Mouse (Mus musculus) stomach, postnatal 0 days (tissue): Measurements from ENCODE around the gene Cadm2. TPM values are rescaled to one million over a fixed set of nuclear protein-coding genes. Genes with fewer than 3 reads are reported as not detected.

Experiments used
- ATAC-seq: fragments of 200-750 bp; cut with Nextera tagmentation; 2 replicates; pipeline ENCODE4 v1.8.0; 2017; ENCODE audit not compliant: low FRiP score, low TSS enrichment
- DNase-seq: peaks from one replicate; pipeline ENCODE4 v3.0.0-alpha.2; 2016; ENCODE audit warnings: low spot score
- H3K27ac ChIP-seq: fragments of 300-500 bp; sonication (generic); replicated peaks from 2 replicates; pipeline ENCODE4 v1.5.1; 2014; ENCODE audit warnings: mild to moderate bottlenecking, control low read depth
- H3K27me3 ChIP-seq: fragments of 300-500 bp; sonication (generic); 2 replicates; pipeline ENCODE4 v1.6.1; 2014; ENCODE audit warnings: low read length; ENCODE audit not compliant: control insufficient read depth, insufficient read depth
- H3K36me3 ChIP-seq: fragments of 300-500 bp; sonication (generic); 2 replicates; pipeline ENCODE4 v1.6.1; 2014; ENCODE audit warnings: low read length, mixed read lengths; ENCODE audit not compliant: control insufficient read depth, insufficient read depth
- H3K4me1 ChIP-seq: fragments of 300-500 bp; sonication (generic); replicated peaks from 2 replicates; pipeline ENCODE4 v1.6.1; 2014; ENCODE audit warnings: antibody characterized with exemption; ENCODE audit not compliant: control insufficient read depth, insufficient read depth
- H3K4me2 ChIP-seq: fragments of 300-500 bp; sonication (generic); replicated peaks from 2 replicates; pipeline ENCODE4 v1.6.1; 2014; ENCODE audit warnings: low read depth, mild to moderate bottlenecking, control low read depth, moderate library complexity
- H3K4me3 ChIP-seq: fragments of 300-500 bp; sonication (generic); 2 replicates; pipeline ENCODE4 v1.5.1; 2014; ENCODE audit warnings: low read depth, low read length, control low read depth
- H3K9ac ChIP-seq: fragments of 300-500 bp; sonication (generic); 2 replicates; pipeline ENCODE4 v1.6.1; 2014; ENCODE audit warnings: mild to moderate bottlenecking, low read length, control low read depth, mixed read lengths
- H3K9me3 ChIP-seq: fragments of 300-500 bp; sonication (generic); 2 replicates; pipeline ENCODE4 v1.6.1; 2016; ENCODE audit warnings: low read length; ENCODE audit not compliant: control insufficient read depth
- CTCF ChIP-seq: IDR thresholded peaks from 2 replicates; pipeline ENCODE4 v1.5.1; 2016; ENCODE audit warnings: antibody characterized with exemption, low read depth, mild to moderate bottlenecking, moderate library complexity
- EP300 ChIP-seq: optimal IDR thresholded peaks from 2 replicates; pipeline ENCODE3; 2016; ENCODE audit warnings: antibody characterized with exemption
- WGBS: fragments of 180-500 bp; shearing (Covaris S2); extraction: QIAGEN DNeasy Blood & Tissue Kit; methylation state at CpG from one replicate; pipeline ENCODE4 v1.1.7; 2014; 5-methylcytosine and 5-hydroxymethylcytosine counted together
- polyA plus RNA-seq: library from polyadenylated mRNA; unstranded; fragments of >200 nt; fragmentation: Nextera tagmentation; extraction: Ambion mirVana; gene quantifications from 2 replicates; pipeline ENCODE4 v1.2.1, GENCODE M21; 2015

The Cadm2 gene
- polyA plus RNA-seq, 1 experiment from 2014 or later, result 0.29 TPM

- Histone ChIP-seq H3K4me1 (no peaks in the 10 kb centered on the region), H3K4me3 (no peak overlapping the region), H3K27ac (no peak overlapping the region), H3K9ac (no peak overlapping the region), H3K27me3 (no peaks in the 10 kb centered on the region), H3K4me2 (no peak overlapping the region), H3K36me3 (no peaks in the 10 kb centered on the region), H3K9me3 (no peaks in the 10 kb centered on the region)
- TF ChIP-seq CTCF, result no peak
- no peak for TF ChIP-seq EP300
- 61% methylated on average over 7 of the region's 7 CpGs for WGBS
- ATAC-seq (no peak), DNase-seq (no peak)
Observed at GRCm38 (mm10) chr16:67076169-67076895, 544.4 kb downstream of the Cadm2 start.

GRCm38 (mm10) chr16:67068461-67068860 lies 552.2 kb downstream of the Cadm2 start:
- no peak overlapping the region for H3K9ac ChIP-seq
- DNase-seq (no peak), ATAC-seq (no peak)
- no peaks in the 10 kb centered on the region for H3K4me1 ChIP-seq
- H3K27me3 ChIP-seq, result no peaks in the 10 kb centered on the region
- 50% methylated on average over 1 of the region's 1 CpGs for WGBS
- no peak for TF ChIP-seq EP300
- TF ChIP-seq CTCF, result no peak
- H3K9me3 ChIP-seq, result no peaks in the 10 kb centered on the region
- H3K4me3 ChIP-seq, result no peak overlapping the region
- H3K36me3 ChIP-seq, result no peaks in the 10 kb centered on the region
- H3K27ac ChIP-seq, result no peak overlapping the region
- H3K4me2 ChIP-seq, result no peak overlapping the region

GRCm38 (mm10) chr16:67030918-67031317 lies 589.8 kb downstream of the Cadm2 start:
- no peaks in the 10 kb centered on the region for H3K36me3 ChIP-seq
- no peak for ATAC-seq
- no peak for DNase-seq
- no peak overlapping the region for H3K27ac ChIP-seq
- no peaks in the 10 kb centered on the region for H3K9me3 ChIP-seq
- 75% methylated on average over 5 of the region's 5 CpGs for WGBS
- no peak overlapping the region for H3K4me2 ChIP-seq
- no peak overlapping the region for H3K9ac ChIP-seq
- H3K4me3 ChIP-seq, result no peak overlapping the region
- TF ChIP-seq CTCF (no peak), EP300 (no peak)
- H3K4me1 ChIP-seq, result no peaks in the 10 kb centered on the region
- no peaks in the 10 kb centered on the region for H3K27me3 ChIP-seq

GRCm38 (mm10) chr16:67019856-67020255 lies 600.9 kb downstream of the Cadm2 start:
- Histone ChIP-seq H3K9ac (no peak overlapping the region), H3K36me3 (no peaks in the 10 kb centered on the region), H3K4me3 (no peak overlapping the region), H3K27me3 (no peaks in the 10 kb centered on the region), H3K27ac (no peak overlapping the region), H3K4me2 (no peak overlapping the region), H3K9me3 (no peaks in the 10 kb centered on the region), H3K4me1 (no peaks in the 10 kb centered on the region)
- WGBS, result 83% methylated on average over 1 of the region's 1 CpGs
- no peak for ATAC-seq
- TF ChIP-seq EP300 (no peak), CTCF (no peak)
- DNase-seq, result no peak

GRCm38 (mm10) chr16:67017710-67018109 lies 603.0 kb downstream of the Cadm2 start:
- TF ChIP-seq CTCF (no peak), EP300 (no peak)
- H3K4me1 ChIP-seq, result no peaks in the 10 kb centered on the region
- H3K36me3 ChIP-seq, result no peaks in the 10 kb centered on the region
- 80% methylated on average over 2 of the region's 2 CpGs for WGBS
- no peak overlapping the region for H3K27ac ChIP-seq
- no peaks in the 10 kb centered on the region for H3K9me3 ChIP-seq
- ATAC-seq (no peak), DNase-seq (no peak)
- no peak overlapping the region for H3K4me2 ChIP-seq
- H3K9ac ChIP-seq, result no peak overlapping the region
- H3K27me3 ChIP-seq, result no peaks in the 10 kb centered on the region
- H3K4me3 ChIP-seq, result no peak overlapping the region

GRCm38 (mm10) chr16:67003161-67003560 lies 617.5 kb downstream of the Cadm2 start:
- Histone ChIP-seq H3K9ac (no peak overlapping the region), H3K9me3 (no peaks in the 10 kb centered on the region), H3K4me2 (no peak overlapping the region), H3K36me3 (no peaks in the 10 kb centered on the region), H3K27me3 (no peaks in the 10 kb centered on the region), H3K27ac (no peak overlapping the region), H3K4me3 (no peak overlapping the region), H3K4me1 (no peaks in the 10 kb centered on the region)
- ATAC-seq (no peak), DNase-seq (no peak)
- WGBS, result 76% methylated on average over 3 of the region's 3 CpGs
- TF ChIP-seq EP300 (no peak), CTCF (no peak)
